Mouse (Mus musculus) embryonic facial prominence, embryonic 15.5 days (tissue): ENCODE data around the gene Gap43. TPM values are rescaled to one million over a fixed set of nuclear protein-coding genes. Genes with fewer than 3 reads are reported as not detected.

Source experiments
- ATAC-seq: fragments of 200-750 bp; cut with Nextera tagmentation; 2 replicates; pipeline ENCODE4 v1.8.0; 2017; ENCODE audit warnings: low read depth, moderate TSS enrichment; ENCODE audit not compliant: insufficient number of reproducible peaks, low FRiP score, low TSS enrichment
- H3K27ac ChIP-seq: fragments of 300-500 bp; sonication (generic); replicated peaks from 2 replicates; pipeline ENCODE4 v1.5.1; 2015; ENCODE audit warnings: mild to moderate bottlenecking, inconsistent platforms
- H3K27me3 ChIP-seq: fragments of 300-500 bp; sonication (generic); 2 replicates; pipeline ENCODE4 v1.6.1; 2015; ENCODE audit warnings: inconsistent platforms
- H3K36me3 ChIP-seq: fragments of 300-500 bp; sonication (generic); 2 replicates; pipeline ENCODE4 v1.6.1; 2015; ENCODE audit warnings: mild to moderate bottlenecking, inconsistent platforms
- H3K4me1 ChIP-seq: fragments of 300-500 bp; sonication (generic); 2 replicates; pipeline ENCODE4 v1.6.1; 2015; ENCODE audit warnings: inconsistent platforms
- H3K4me2 ChIP-seq: fragments of 300-500 bp; sonication (generic); replicated peaks from 2 replicates; pipeline ENCODE4 v1.6.1; 2015; ENCODE audit warnings: mild to moderate bottlenecking, inconsistent platforms
- H3K4me3 ChIP-seq: fragments of 300-500 bp; sonication (generic); replicated peaks from 2 replicates; pipeline ENCODE4 v1.5.1; 2015; ENCODE audit warnings: mild to moderate bottlenecking, inconsistent platforms
- H3K9ac ChIP-seq: fragments of 300-500 bp; sonication (generic); 2 replicates; pipeline ENCODE4 v1.6.1; 2015; ENCODE audit warnings: inconsistent platforms
- H3K9me3 ChIP-seq: fragments of 300-500 bp; sonication (generic); replicated peaks from 2 replicates; pipeline ENCODE4 v1.6.1; 2016; ENCODE audit warnings: inconsistent platforms
- WGBS: fragments of 180-500 bp; shearing (Covaris S2); methylation state at CpG from one replicate; pipeline ENCODE4 v1.1.7; 2015; 5-methylcytosine and 5-hydroxymethylcytosine counted together
- polyA plus RNA-seq: library from polyadenylated mRNA; unstranded; fragments of >200 nt; fragmentation: Nextera tagmentation; extraction: Ambion mirVana; gene quantifications from 2 replicates; pipeline ENCODE4 v1.2.1, GENCODE M21; 2015

The Gap43 gene
- polyA plus RNA-seq, 1 experiment from 2014 or later = 111 TPM

GRCm38 (mm10) chr16:42338342-42338741, 2.1 kb downstream of the Gap43 start:
- ATAC-seq = no peak; the same call in 1 of the 2 replicates
- Histone ChIP-seq H3K9ac (no peak overlapping the region), H3K4me3 (peak overlapping the region; percentile 45), H3K27ac (0 out of 2 replicates have a peak overlapping the region, but pooled peaks have one; percentile 44), H3K4me2 (peak overlapping the region; percentile 58), H3K4me1 (peaks cover 38% of the 10 kb centered on the region), H3K27me3 (no peaks in the 10 kb centered on the region), H3K9me3 (no peaks in the 10 kb centered on the region), H3K36me3 (no peaks in the 10 kb centered on the region)
- 8% methylated on average over 4 of the region's 4 CpGs for WGBS

DNA sequence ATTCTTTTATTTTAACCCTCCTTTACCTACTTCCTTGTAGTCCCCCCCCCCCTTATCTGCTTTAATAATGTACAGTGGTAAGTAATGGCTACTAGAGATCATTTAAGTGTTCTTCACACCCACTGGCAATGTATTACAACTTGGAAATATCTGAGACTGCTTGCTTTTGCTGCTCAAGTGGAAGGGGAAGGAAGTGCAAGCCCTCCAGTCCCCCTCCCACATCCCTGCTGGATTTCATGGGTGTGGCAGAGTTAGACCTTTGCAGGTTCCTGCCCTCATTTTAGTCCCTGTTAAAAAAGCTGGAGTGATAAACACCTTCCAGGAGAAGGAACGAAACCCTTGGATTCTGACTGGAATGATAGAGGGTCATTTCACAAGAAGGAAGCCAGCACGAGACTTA, 2.8 kb downstream of the Gap43 start:
- Histone ChIP-seq H3K4me3 (peak overlapping the region; percentile 45), H3K4me1 (peaks cover 38% of the 10 kb centered on the region), H3K9ac (no peak overlapping the region), H3K4me2 (peak overlapping the region; percentile 58), H3K9me3 (no peaks in the 10 kb centered on the region), H3K36me3 (no peaks in the 10 kb centered on the region), H3K27me3 (no peaks in the 10 kb centered on the region), H3K27ac (no peak overlapping the region)
- 6% methylated on average over 2 of the region's 2 CpGs for WGBS
- ATAC-seq = no peak

DNA sequence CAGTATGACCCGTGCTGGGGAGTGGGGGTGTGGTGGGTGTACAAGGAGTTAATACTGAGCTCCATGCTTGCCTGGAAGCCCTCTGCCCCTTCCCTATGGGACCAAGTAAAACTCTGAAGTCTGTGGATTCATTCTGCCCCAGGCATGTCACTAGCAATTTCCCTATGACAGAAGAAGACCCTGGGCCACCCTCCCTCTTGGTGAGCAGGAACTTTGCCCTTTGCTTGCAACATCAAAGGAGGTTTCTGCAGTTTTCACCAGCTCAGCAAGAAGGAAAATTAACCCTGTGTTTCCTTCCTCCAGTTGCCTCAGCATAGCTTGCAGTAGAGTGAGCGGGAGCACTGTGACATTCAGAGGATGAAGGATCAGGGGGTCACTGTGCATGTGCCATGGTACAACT, 3.8 kb downstream of the Gap43 start:
- Histone ChIP-seq H3K4me1 (peaks cover 38% of the 10 kb centered on the region), H3K9me3 (no peaks in the 10 kb centered on the region), H3K4me3 (no peak overlapping the region), H3K27ac (no peak overlapping the region), H3K9ac (no peak overlapping the region), H3K36me3 (no peaks in the 10 kb centered on the region), H3K4me2 (no peak overlapping the region), H3K27me3 (no peaks in the 10 kb centered on the region)
- 25% methylated on average over 2 of the region's 2 CpGs for WGBS
- no peak for ATAC-seq

- no peaks in the 10 kb centered on the region for H3K36me3 ChIP-seq
- peaks cover 12% of the 10 kb centered on the region for H3K4me1 ChIP-seq
- H3K4me3 ChIP-seq = no peak overlapping the region
- no peak for ATAC-seq
- H3K4me2 ChIP-seq = no peak overlapping the region
- H3K27me3 ChIP-seq = no peaks in the 10 kb centered on the region
- WGBS = 33% methylated on average over 4 of the region's 4 CpGs
- no peaks in the 10 kb centered on the region for H3K9me3 ChIP-seq
- H3K9ac ChIP-seq = no peak overlapping the region
- H3K27ac ChIP-seq = no peak overlapping the region
Measured at GRCm38 (mm10) chr16:42332321-42332720, 8.1 kb downstream of the Gap43 start.

GRCm38 (mm10) chr16:42326191-42326590, 14.3 kb downstream of the Gap43 start:
- no peaks in the 10 kb centered on the region for H3K9me3 ChIP-seq
- H3K4me2 ChIP-seq = no peak overlapping the region
- H3K4me1 ChIP-seq = no peaks in the 10 kb centered on the region
- no peak overlapping the region for H3K27ac ChIP-seq
- H3K4me3 ChIP-seq = no peak overlapping the region
- H3K9ac ChIP-seq = no peak overlapping the region
- no peaks in the 10 kb centered on the region for H3K36me3 ChIP-seq
- ATAC-seq = no peak
- WGBS = 85% methylated on average over 2 of the region's 2 CpGs
- no peaks in the 10 kb centered on the region for H3K27me3 ChIP-seq

- Histone ChIP-seq H3K4me1 (no peaks in the 10 kb centered on the region), H3K27ac (no peak overlapping the region)
Measured at GRCm38 (mm10) chr16:42325536-42325935, 14.9 kb downstream of the Gap43 start.

GRCm38 (mm10) chr16:42319831-42320230, 20.6 kb downstream of the Gap43 start:
- Histone ChIP-seq H3K4me2 (no peak overlapping the region), H3K27ac (no peak overlapping the region), H3K36me3 (no peaks in the 10 kb centered on the region), H3K27me3 (no peaks in the 10 kb centered on the region), H3K9ac (no peak overlapping the region), H3K4me3 (no peak overlapping the region), H3K4me1 (no peaks in the 10 kb centered on the region), H3K9me3 (no peaks in the 10 kb centered on the region)
- ATAC-seq = no peak

More at GRCm38 (mm10) chr16:42325536-42325935, 14.9 kb downstream of the Gap43 start:
- no peaks in the 10 kb centered on the region for H3K36me3 ChIP-seq
- no peak overlapping the region for H3K4me3 ChIP-seq
- H3K27me3 ChIP-seq = no peaks in the 10 kb centered on the region
- no peak overlapping the region for H3K4me2 ChIP-seq
- no peaks in the 10 kb centered on the region for H3K9me3 ChIP-seq
- H3K9ac ChIP-seq = no peak overlapping the region
- no peak for ATAC-seq

- whole genome bisulfite sequencing = 78% methylated on average over 5 of the region's 5 CpGs
- no peak overlapping the region for H3K9ac ChIP-seq
- no peak overlapping the region for H3K4me2 ChIP-seq
- H3K4me1 ChIP-seq = no peaks in the 10 kb centered on the region
- ATAC-seq = no peak
- H3K27me3 ChIP-seq = no peaks in the 10 kb centered on the region
- no peaks in the 10 kb centered on the region for H3K9me3 ChIP-seq
- H3K36me3 ChIP-seq = no peaks in the 10 kb centered on the region
- no peak overlapping the region for H3K27ac ChIP-seq
- H3K4me3 ChIP-seq = no peak overlapping the region
Measured at GRCm38 (mm10) chr16:42319365-42319764, 21.1 kb downstream of the Gap43 start.

DNA sequence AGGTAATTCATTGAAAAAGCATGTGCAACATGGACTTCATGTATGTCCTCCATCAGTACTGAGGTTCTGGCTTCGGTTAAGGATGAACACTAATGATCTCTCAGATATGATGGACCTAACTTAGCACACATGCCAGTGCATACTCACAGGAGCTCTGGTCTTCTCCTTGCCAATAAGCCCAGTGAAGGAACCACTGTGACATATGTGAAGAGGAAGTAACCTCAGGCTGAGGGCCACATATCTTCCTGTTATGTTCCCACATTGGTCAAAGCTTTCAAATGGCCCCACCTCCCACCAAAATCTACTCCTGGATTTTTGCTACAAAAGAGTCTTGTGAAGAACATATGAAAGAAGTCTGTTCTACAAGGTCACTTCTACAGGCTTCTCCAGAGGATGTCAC, 28.3 kb downstream of the Gap43 start:
- Histone ChIP-seq H3K4me3 (no peak overlapping the region), H3K4me1 (peaks cover 14% of the 10 kb centered on the region), H3K36me3 (no peaks in the 10 kb centered on the region), H3K9me3 (no peaks in the 10 kb centered on the region), H3K4me2 (no peak overlapping the region), H3K27me3 (no peaks in the 10 kb centered on the region), H3K27ac (no peak overlapping the region), H3K9ac (no peak overlapping the region)
- ATAC-seq = no peak
- WGBS = 86% methylated on average over 1 of the region's 1 CpGs

- WGBS = 68% methylated on average over 1 of the region's 1 CpGs
- H3K36me3 ChIP-seq = no peaks in the 10 kb centered on the region
- no peaks in the 10 kb centered on the region for H3K9me3 ChIP-seq
- no peak overlapping the region for H3K4me2 ChIP-seq
- no peak overlapping the region for H3K9ac ChIP-seq
- ATAC-seq = no peak
- no peak overlapping the region for H3K27ac ChIP-seq
- H3K4me1 ChIP-seq = peaks cover 18% of the 10 kb centered on the region
- no peaks in the 10 kb centered on the region for H3K27me3 ChIP-seq
- H3K4me3 ChIP-seq = no peak overlapping the region
Measured at GRCm38 (mm10) chr16:42308761-42309160, 31.7 kb downstream of the Gap43 start.

GRCm38 (mm10) chr16:42305934-42306701, 34.3 kb downstream of the Gap43 start:
- H3K9me3 ChIP-seq = no peaks in the 10 kb centered on the region
- H3K4me1 ChIP-seq = peaks cover 18% of the 10 kb centered on the region
- no peaks in the 10 kb centered on the region for H3K27me3 ChIP-seq
- peak overlapping the region; percentile 53 for H3K4me2 ChIP-seq
- H3K4me3 ChIP-seq = peak overlapping the region; percentile 36
- WGBS = 3% methylated on average over 14 of the region's 14 CpGs
- ATAC-seq = peak; percentile 92
- no peaks in the 10 kb centered on the region for H3K36me3 ChIP-seq
- no peak overlapping the region for H3K9ac ChIP-seq
- peak overlapping the region; percentile 74 for H3K27ac ChIP-seq

DNA sequence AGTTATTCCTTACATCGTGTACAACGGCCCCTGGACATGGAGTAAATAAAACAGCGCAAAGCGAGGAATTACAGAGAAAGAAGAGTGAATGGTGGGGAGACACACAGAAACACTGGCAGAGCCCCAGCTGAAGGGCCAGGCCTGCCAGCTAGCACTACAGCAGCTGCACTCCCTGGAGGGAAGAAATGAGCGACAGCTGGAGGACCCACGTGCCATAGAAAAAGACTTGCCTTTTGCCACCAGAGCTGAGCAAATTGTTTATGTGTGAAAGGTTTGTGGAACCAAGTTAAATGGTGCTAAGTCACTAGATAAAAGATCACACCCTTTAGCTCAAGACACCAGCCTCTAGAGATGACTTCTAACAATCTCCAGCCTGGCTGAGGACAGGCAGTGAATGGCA, 37.0 kb downstream of the Gap43 start:
- H3K4me2 ChIP-seq = no peak overlapping the region
- 0 out of 2 replicates have a peak, but pooled peaks have one; percentile 30 for ATAC-seq
- no peaks in the 10 kb centered on the region for H3K27me3 ChIP-seq
- no peaks in the 10 kb centered on the region for H3K36me3 ChIP-seq
- no peak overlapping the region for H3K27ac ChIP-seq
- H3K9me3 ChIP-seq = no peaks in the 10 kb centered on the region
- WGBS = 31% methylated on average over 6 of the region's 6 CpGs
- no peak overlapping the region for H3K4me3 ChIP-seq
- peaks cover 5% of the 10 kb centered on the region; the same call in 1 of the 2 replicates for H3K4me1 ChIP-seq
- no peak overlapping the region for H3K9ac ChIP-seq
